21 mouse cellular contexts compared by ENCODE assay signal in genomic region chr3:105733538-105733937, GRCm38 (mm10).
DNase-seq lines count a peak whose midpoint lies in the region.
"Had no signal": no experiment of that assay in that cellular context is flagged by ENCODE, and none has a peak within 500 bp of the region (broad histone marks: within the 10 kb centered on the region; RNA-seq: fewer than 3 reads in every experiment).

No protein-coding gene starts in this region.

- peak; percentile 43 for DNase-seq in kidney, postnatal 14 days
- no peak for DNase-seq in kidney, postnatal 4 days
- peak; percentile 50 for DNase-seq in urinary bladder, postnatal 14 days (ENCODE audit: low spot score)
- DNase-seq in urinary bladder, postnatal 10 days (ENCODE audit: low spot score) = no peak
- DNase-seq in lung, postnatal 25 days (ENCODE audit: low spot score) = peak; percentile 53
- no peak for DNase-seq in Muller cell, postnatal 12 days (ENCODE audit: inconsistent ontology term)
- no peak for DNase-seq in right cerebral cortex, postnatal 4 days
- DNase-seq: adrenal gland, adult 2 months; cerebellum, adult 11 months; cerebellum, adult 9-10 months; cerebellum, postnatal 36 days; embryo, embryonic 11 days; forebrain, postnatal 0 days; heart, postnatal 10 days; kidney, adult 11 months; layer of hippocampus, postnatal 36 days; left cerebral cortex, postnatal 4 days; right cerebral cortex, postnatal 25 days; spleen, adult 18-20 months; thymus, adult 18-20 months; thymus, postnatal 25 days had no signal

Comparison
In these comparisons a context has a peak if more than half of its experiments do, and no peak if none do; other contexts are left out.
1. DNase-seq: peak in kidney, postnatal 14 days (single experiment), urinary bladder, postnatal 14 days (single experiment) and lung, postnatal 25 days (single experiment); none in kidney, postnatal 4 days (0 of 2), urinary bladder, postnatal 10 days (single experiment), Muller cell, postnatal 12 days (single experiment) and right cerebral cortex, postnatal 4 days (single experiment).